Mouse (Mus musculus) megakaryocyte, embryonic 14.5 days (primary cell): ENCODE results near the gene Nkpd1.

Source experiments
- FLI1 ChIP-seq: IDR thresholded peaks from 2 replicates; pipeline ENCODE4 v1.6.1; 2012; ENCODE audit warnings: low read length, inconsistent platforms, mixed read lengths
- GATA1 ChIP-seq: IDR thresholded peaks from 3 replicates; pipeline ENCODE4 v1.6.1; 2012; ENCODE audit warnings: mixed read lengths, low read length, inconsistent platforms, borderline replicate concordance

- TF ChIP-seq GATA1 (no peak), FLI1 (no peak)
Measured at GRCm38 (mm10) chr7:19517652-19518365, at the start of gene Nkpd1.
